In genomic region chr11:62427105-62427504, GRCm38 (mm10) we compare ENCODE assay signal across 10 mouse cellular contexts. TPM values are rescaled to one million over a fixed set of nuclear protein-coding genes. Genes with fewer than 3 reads are reported as not detected.
DNase-seq lines count a peak whose midpoint lies in the region; ATAC-seq and TF ChIP-seq lines count a peak whose summit lies in the region.
"Had no signal": no experiment of that assay in that cellular context is flagged by ENCODE, and none has a peak within 500 bp of the region (broad histone marks: within the 10 kb centered on the region; RNA-seq: fewer than 3 reads in every experiment).

No protein-coding gene starts in this region.

- no peak for TF ChIP-seq EP300 in liver, embryonic 14.5 days (IDR thresholded peaks at IDR 0.05; ENCODE audit: low read depth)

- no peaks in the 10 kb centered on the region for H3K27me3 ChIP-seq in liver, embryonic 14.5 days (ENCODE audit: control insufficient read depth, insufficient read depth, low read length)
- no peaks in the 10 kb centered on the region for H3K27me3 ChIP-seq in forebrain, embryonic 14.5 days (replicated peaks; ENCODE audit: control insufficient read depth, insufficient read depth, low read length)
- H3K27me3 ChIP-seq: embryonic facial prominence, embryonic 12.5 days; lung, embryonic 15.5 days had no signal

- no peak overlapping the region for H3K27ac ChIP-seq in left cerebral cortex, adult 2 months
- no peak overlapping the region for H3K27ac ChIP-seq in liver, embryonic 14.5 days
- H3K27ac ChIP-seq in forebrain, embryonic 14.5 days (ENCODE audit: low read depth, low read length) = no peak overlapping the region
- H3K27ac ChIP-seq: embryonic facial prominence, embryonic 12.5 days; lung, embryonic 15.5 days had no signal

- H3K9ac ChIP-seq in liver, embryonic 14.5 days (replicated peaks) = no peak overlapping the region
- H3K9ac ChIP-seq in forebrain, embryonic 14.5 days (ENCODE audit: low read length) = no peak overlapping the region
- H3K9ac ChIP-seq: embryonic facial prominence, embryonic 12.5 days; lung, embryonic 15.5 days had no signal

- 70% methylated on average over 2 of the region's 3 CpGs for WGBS in liver, embryonic 14.5 days (ENCODE audit: insufficient replicate concordance)
- WGBS in forebrain, embryonic 14.5 days = 83% methylated on average over 2 of the region's 3 CpGs

- intact Hi-C loops in left cerebral cortex, adult 2 months (cut with DNase I) = loop anchor here (5.0 kb wide), 1 partner anchor 70 kb away; no protein-coding TSS in a partner anchor
- intact Hi-C loops in gastrocnemius, postnatal 14 days (cut with DNase I; ENCODE audit: low total_unique reads) = no loop called here

- peak; percentile 38 for TF ChIP-seq CTCF in left cerebral cortex, adult 2 months (IDR thresholded peaks at IDR 0.05)
- TF ChIP-seq CTCF in liver, embryonic 14.5 days (IDR thresholded peaks at IDR 0.05; ENCODE audit: low read depth) = peak; percentile 59

- no peak for ATAC-seq in liver, embryonic 14.5 days (ENCODE audit: insufficient read depth)
- ATAC-seq in forebrain, embryonic 14.5 days = no peak

- no peak overlapping the region for H3K4me3 ChIP-seq in left cerebral cortex, adult 2 months
- H3K4me3 ChIP-seq in liver, embryonic 14.5 days (ENCODE audit: insufficient read depth in 1 of 2, low read depth in 2 of 2, low read length in 2 of 2) = no peak overlapping the region
- H3K4me3 ChIP-seq in forebrain, embryonic 14.5 days (ENCODE audit: low read depth, low read length) = no peak overlapping the region
- H3K4me3 ChIP-seq: embryonic facial prominence, embryonic 12.5 days; lung, embryonic 15.5 days had no signal

- no peak overlapping the region for H3K4me2 ChIP-seq in liver, embryonic 14.5 days (ENCODE audit: low read depth)
- no peak overlapping the region for H3K4me2 ChIP-seq in forebrain, embryonic 14.5 days (ENCODE audit: low read length)
- H3K4me2 ChIP-seq: embryonic facial prominence, embryonic 12.5 days; lung, embryonic 15.5 days had no signal

- no peaks in the 10 kb centered on the region for H3K9me3 ChIP-seq in liver, embryonic 14.5 days (ENCODE audit: control insufficient read depth, low read length)
- H3K9me3 ChIP-seq in forebrain, embryonic 14.5 days (replicated peaks; ENCODE audit: control insufficient read depth, low read length) = no peaks in the 10 kb centered on the region
- H3K9me3 ChIP-seq: embryonic facial prominence, embryonic 12.5 days; lung, embryonic 15.5 days had no signal

- H3K36me3 ChIP-seq in liver, embryonic 14.5 days (replicated peaks; ENCODE audit: control insufficient read depth, insufficient read depth, low read depth) = peaks cover 23% of the 10 kb centered on the region
- peaks cover 25% of the 10 kb centered on the region for H3K36me3 ChIP-seq in forebrain, embryonic 14.5 days (ENCODE audit: control insufficient read depth, insufficient read depth, low read length)

- no peaks in the 10 kb centered on the region for H3K4me1 ChIP-seq in liver, embryonic 14.5 days (replicated peaks; ENCODE audit: control insufficient read depth in 2 of 2, insufficient read depth in 2 of 2, low read length in 1 of 2)
- no peaks in the 10 kb centered on the region for H3K4me1 ChIP-seq in forebrain, embryonic 14.5 days (ENCODE audit: control insufficient read depth, insufficient read depth, low read length)
- H3K4me1 ChIP-seq: embryonic facial prominence, embryonic 12.5 days; lung, embryonic 15.5 days had no signal

- no peak for DNase-seq in left cerebral cortex, adult 2 months (ENCODE audit: extremely low spot score in 1 of 2, low spot score in 2 of 2)
- DNase-seq in left cerebral cortex, adult 18-20 months (ENCODE audit: low spot score in 2 of 2) = no peak
- peak; percentile 28 for DNase-seq in NIH3T3 (ENCODE audit: low read depth)
- peak in 1 of 3 experiments; percentile 22 for DNase-seq in liver, embryonic 14.5 days (ENCODE audit: low read depth in 3 of 3, low spot score in 3 of 3)
- peak; percentile 55 to 77 for DNase-seq in spleen, postnatal 4 days (ENCODE audit: low spot score in 2 of 2)
- DNase-seq in forebrain, embryonic 14.5 days (ENCODE audit: low spot score) = no peak
- DNase-seq in gastrocnemius, postnatal 14 days = no peak
- DNase-seq in layer of hippocampus, postnatal 36 days = no peak

RNA-seq across cellular contexts. Expression of gene Pigl, which starts 31.2 kb away (rescaled TPM):
- total RNA-seq in left cerebral cortex, adult 2 months (2021) = 1 to 10 TPM; 6.4 to 6.8 TPM
- total RNA-seq in left cerebral cortex, adult 18-20 months (2021) = 1 to 10 TPM; 4.7 to 5.7 TPM
- polyA plus RNA-seq in liver, embryonic 14.5 days (2012; rRNA removed) = 3.5 and 3.9 TPM in 2 replicates
- 4.1 and 4.3 TPM in 2 replicates for polyA plus RNA-seq in liver, embryonic 14.5 days (2014; fragmentation: Nextera tagmentation; extraction: Ambion mirVana)
- 5.7 TPM in 2 replicates for polyA plus RNA-seq in forebrain, embryonic 14.5 days (2014; fragmentation: Nextera tagmentation; extraction: Ambion mirVana)
- total RNA-seq in gastrocnemius, postnatal 14 days (2021) = 1 to 10 TPM; 2.7 to 3.0 TPM
- 1 to 10 TPM; 6.4 to 8.4 TPM for total RNA-seq in layer of hippocampus, postnatal 36 days (2021)

RNA-seq across cellular contexts. Expression of gene Ncor1, which starts 31.2 kb away (rescaled TPM):
- 100 to 1,000 TPM; 267 to 299 TPM for total RNA-seq in left cerebral cortex, adult 2 months (2021)
- total RNA-seq in left cerebral cortex, adult 18-20 months (2021) = 100 to 1,000 TPM; 271 to 275 TPM
- polyA plus RNA-seq in liver, embryonic 14.5 days (2012; rRNA removed) = 35.4 and 37.1 TPM in 2 replicates
- 54.3 and 65.3 TPM in 2 replicates for polyA plus RNA-seq in liver, embryonic 14.5 days (2014; fragmentation: Nextera tagmentation; extraction: Ambion mirVana)
- 92.3 and 134 TPM in 2 replicates for polyA plus RNA-seq in forebrain, embryonic 14.5 days (2014; fragmentation: Nextera tagmentation; extraction: Ambion mirVana)
- total RNA-seq in gastrocnemius, postnatal 14 days (2021) = 100 to 1,000 TPM; 109 to 116 TPM
- total RNA-seq in layer of hippocampus, postnatal 36 days (2021) = 100 to 1,000 TPM; 276 to 321 TPM

Comparison
In these comparisons a context has a peak if more than half of its experiments do, and no peak if none do; other contexts are left out.
1. DNase-seq: peak in NIH3T3 (single experiment) and spleen, postnatal 4 days (2 of 2); none in left cerebral cortex, adult 2 months (0 of 2), left cerebral cortex, adult 18-20 months (0 of 2), forebrain, embryonic 14.5 days (single experiment), gastrocnemius, postnatal 14 days (single experiment) and layer of hippocampus, postnatal 36 days (0 of 2).